Mouse (Mus musculus) hindbrain, embryonic 16.5 days (tissue): ENCODE measurements at regions not wholly inside any gene's neighbourhood (a gene's known extent, or its start where the extent isn't known, plus 50 kb on each side); places are given as distances from the start of the nearest gene placed in this dataset.

ENCODE experiments used
- ATAC-seq: fragments of 200-750 bp; cut with Nextera tagmentation; 2 replicates; pipeline ENCODE4 v1.8.0; 2017; ENCODE audit warnings: moderate TSS enrichment, moderate library complexity
- H3K27ac ChIP-seq: fragments of 300-500 bp; sonication (generic); 2 replicates; pipeline ENCODE4 v1.5.1; 2014; ENCODE audit warnings: low read depth, mild to moderate bottlenecking, control low read depth, low read length, moderate library complexity
- H3K27me3 ChIP-seq: fragments of 300-500 bp; sonication (generic); replicated peaks from 2 replicates; pipeline ENCODE4 v1.6.1; 2014; ENCODE audit warnings: low read length; ENCODE audit not compliant: control insufficient read depth, insufficient read depth
- H3K36me3 ChIP-seq: fragments of 300-500 bp; sonication (generic); 2 replicates; pipeline ENCODE4 v1.6.1; 2014; ENCODE audit warnings: mild to moderate bottlenecking, low read length, moderate library complexity, mixed read lengths; ENCODE audit not compliant: control insufficient read depth, insufficient read depth
- H3K4me1 ChIP-seq: fragments of 300-500 bp; sonication (generic); 2 replicates; pipeline ENCODE4 v1.6.1; 2014; ENCODE audit warnings: low read depth, low read length; ENCODE audit not compliant: control insufficient read depth, insufficient read depth
- H3K4me2 ChIP-seq: fragments of 300-500 bp; sonication (generic); 2 replicates; pipeline ENCODE4 v1.6.1; 2014; ENCODE audit warnings: mild to moderate bottlenecking, low read length, control low read depth, moderate library complexity
- H3K4me3 ChIP-seq: fragments of 300-500 bp; sonication (generic); 2 replicates; pipeline ENCODE4 v1.5.1; 2014; ENCODE audit warnings: mild to moderate bottlenecking, low read length, control low read depth, moderate library complexity
- H3K9ac ChIP-seq: fragments of 300-500 bp; sonication (generic); 2 replicates; pipeline ENCODE4 v1.6.1; 2014; ENCODE audit warnings: low read depth, mild to moderate bottlenecking, control low read depth, low read length, moderate library complexity
- H3K9me3 ChIP-seq: fragments of 300-500 bp; sonication (generic); 2 replicates; pipeline ENCODE4 v1.6.1; 2014; ENCODE audit warnings: mild to moderate bottlenecking, low read length, moderate library complexity; ENCODE audit not compliant: control insufficient read depth
- WGBS: fragments of 180-500 bp; shearing (Covaris S2); extraction: QIAGEN DNeasy Blood & Tissue Kit; methylation state at CpG from one replicate; pipeline ENCODE4 v1.1.7; 2014; 5-methylcytosine and 5-hydroxymethylcytosine counted together

GRCm38 (mm10) chr14:86247686-86248085 is 893.3 kb downstream of the Diaph3 start:
- ATAC-seq: no peak
- 94% methylated on average over 4 of the region's 4 CpGs for WGBS
- no peaks in the 10 kb centered on the region for H3K4me1 ChIP-seq
- no peaks in the 10 kb centered on the region for H3K27me3 ChIP-seq
- H3K27ac ChIP-seq: no peak overlapping the region
- no peaks in the 10 kb centered on the region for H3K36me3 ChIP-seq
- H3K9me3 ChIP-seq: no peaks in the 10 kb centered on the region
- no peak overlapping the region for H3K4me2 ChIP-seq
- no peak overlapping the region for H3K4me3 ChIP-seq
- H3K9ac ChIP-seq: no peak overlapping the region

GRCm38 (mm10) chr14:86246770-86247169 is 894.3 kb downstream of the Diaph3 start:
- no peak for ATAC-seq
- no peak overlapping the region for H3K4me2 ChIP-seq
- no peak overlapping the region for H3K4me3 ChIP-seq
- H3K9ac ChIP-seq: no peak overlapping the region
- no peak overlapping the region for H3K27ac ChIP-seq
- H3K27me3 ChIP-seq: no peaks in the 10 kb centered on the region
- H3K36me3 ChIP-seq: no peaks in the 10 kb centered on the region
- 86% methylated on average over 8 of the region's 8 CpGs for WGBS
- H3K9me3 ChIP-seq: no peaks in the 10 kb centered on the region
- H3K4me1 ChIP-seq: no peaks in the 10 kb centered on the region

DNA sequence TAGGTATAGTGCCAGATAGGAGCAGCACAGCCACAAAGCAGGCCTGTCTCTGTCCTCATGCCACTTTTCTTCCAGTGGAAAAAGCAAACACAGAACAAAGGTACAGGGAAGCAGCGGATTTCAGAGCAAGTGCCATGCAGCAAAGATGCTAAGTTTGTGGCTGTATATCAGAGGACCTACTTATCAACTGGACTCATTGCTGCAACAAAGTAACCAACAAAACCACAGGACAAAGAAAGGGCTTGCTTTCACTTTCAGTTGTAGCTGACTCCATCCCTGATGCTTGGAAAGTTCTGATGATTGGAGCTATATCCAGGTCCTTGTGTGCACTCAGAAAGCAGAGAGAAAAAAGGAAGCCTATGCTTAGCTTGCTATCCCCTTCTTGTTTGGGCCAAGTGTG is 897.4 kb downstream of the Diaph3 start:
- no peak overlapping the region for H3K4me2 ChIP-seq
- H3K27ac ChIP-seq: no peak overlapping the region
- no peak overlapping the region for H3K9ac ChIP-seq
- no peak overlapping the region for H3K4me3 ChIP-seq
- no peaks in the 10 kb centered on the region for H3K9me3 ChIP-seq
- no peak for ATAC-seq
- no peaks in the 10 kb centered on the region for H3K27me3 ChIP-seq
- H3K36me3 ChIP-seq: no peaks in the 10 kb centered on the region
- 91% methylated on average over 1 of the region's 1 CpGs for WGBS
- no peaks in the 10 kb centered on the region for H3K4me1 ChIP-seq

DNA sequence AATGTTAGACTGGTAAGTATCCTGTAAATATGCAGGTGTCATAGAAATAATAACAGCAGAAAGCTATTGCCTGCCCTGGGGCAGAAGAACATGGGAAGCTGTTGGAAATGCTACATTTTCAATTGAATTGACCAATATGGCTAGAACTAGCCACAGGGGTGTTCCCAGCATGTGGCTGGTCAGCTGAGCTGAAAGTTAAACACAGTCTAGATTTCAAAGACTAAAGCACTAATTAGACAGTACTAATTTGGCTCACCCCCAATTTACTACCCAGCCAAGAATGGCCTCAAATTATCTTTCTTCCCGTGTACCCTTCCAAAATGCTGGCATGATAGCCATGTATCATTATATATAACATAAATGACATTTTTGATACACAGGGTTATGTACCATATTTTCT is 898.2 kb downstream of the Diaph3 start:
- 42% methylated on average over 1 of the region's 1 CpGs for WGBS
- Histone ChIP-seq H3K4me1 (no peaks in the 10 kb centered on the region), H3K4me2 (no peak overlapping the region), H3K36me3 (no peaks in the 10 kb centered on the region), H3K4me3 (no peak overlapping the region), H3K27me3 (no peaks in the 10 kb centered on the region), H3K9ac (no peak overlapping the region), H3K27ac (no peak overlapping the region), H3K9me3 (no peaks in the 10 kb centered on the region)
- no peak for ATAC-seq

DNA sequence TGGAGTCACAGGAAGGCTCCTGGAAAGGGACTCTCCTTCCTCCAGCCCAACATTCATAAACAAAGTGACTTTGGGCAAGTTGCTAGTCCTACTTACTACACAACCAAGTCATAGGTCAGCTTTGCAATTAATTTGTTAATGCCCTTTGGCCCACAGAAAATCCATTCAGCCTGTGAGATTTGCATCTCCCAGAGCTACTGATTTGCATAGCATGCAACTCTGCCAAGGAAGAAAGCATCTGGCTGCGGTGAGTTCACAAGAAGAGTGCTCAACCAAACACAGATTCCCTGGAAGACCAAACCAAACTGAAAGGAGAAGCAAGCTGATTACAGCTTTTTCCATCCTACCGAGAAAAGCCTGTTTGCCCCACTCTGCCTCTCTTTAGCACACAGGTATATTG is 901.9 kb downstream of the Diaph3 start:
- no peak for ATAC-seq
- no peaks in the 10 kb centered on the region for H3K36me3 ChIP-seq
- no peak overlapping the region for H3K9ac ChIP-seq
- H3K4me1 ChIP-seq: no peaks in the 10 kb centered on the region
- no peak overlapping the region for H3K27ac ChIP-seq
- H3K4me2 ChIP-seq: no peak overlapping the region
- 19% methylated on average over 2 of the region's 2 CpGs for WGBS
- no peak overlapping the region for H3K4me3 ChIP-seq
- no peaks in the 10 kb centered on the region for H3K27me3 ChIP-seq
- no peaks in the 10 kb centered on the region for H3K9me3 ChIP-seq

GRCm38 (mm10) chr14:86233305-86233704 is 907.7 kb downstream of the Diaph3 start:
- Histone ChIP-seq H3K4me1 (no peaks in the 10 kb centered on the region), H3K4me3 (no peak overlapping the region), H3K9me3 (no peaks in the 10 kb centered on the region), H3K9ac (no peak overlapping the region), H3K36me3 (no peaks in the 10 kb centered on the region), H3K4me2 (no peak overlapping the region), H3K27ac (no peak overlapping the region), H3K27me3 (no peaks in the 10 kb centered on the region)
- no peak for ATAC-seq
- 100% methylated on average over 1 of the region's 1 CpGs for WGBS

- Histone ChIP-seq H3K9ac (no peak overlapping the region), H3K27me3 (no peaks in the 10 kb centered on the region), H3K4me1 (no peaks in the 10 kb centered on the region), H3K9me3 (no peaks in the 10 kb centered on the region), H3K36me3 (no peaks in the 10 kb centered on the region), H3K4me2 (no peak overlapping the region), H3K27ac (no peak overlapping the region), H3K4me3 (no peak overlapping the region)
- no peak for ATAC-seq
- WGBS: 68% methylated on average over 1 of the region's 1 CpGs
Measured at GRCm38 (mm10) chr14:86230609-86231008, 910.4 kb downstream of the Diaph3 start.

- Histone ChIP-seq H3K27ac (no peak overlapping the region), H3K4me2 (no peak overlapping the region), H3K4me3 (no peak overlapping the region), H3K36me3 (no peaks in the 10 kb centered on the region), H3K9ac (no peak overlapping the region), H3K9me3 (no peaks in the 10 kb centered on the region), H3K27me3 (no peaks in the 10 kb centered on the region), H3K4me1 (no peaks in the 10 kb centered on the region)
- ATAC-seq: no peak
- WGBS: 86% methylated on average over 2 of the region's 2 CpGs
Measured at GRCm38 (mm10) chr14:86229755-86230154, 911.3 kb downstream of the Diaph3 start.

DNA sequence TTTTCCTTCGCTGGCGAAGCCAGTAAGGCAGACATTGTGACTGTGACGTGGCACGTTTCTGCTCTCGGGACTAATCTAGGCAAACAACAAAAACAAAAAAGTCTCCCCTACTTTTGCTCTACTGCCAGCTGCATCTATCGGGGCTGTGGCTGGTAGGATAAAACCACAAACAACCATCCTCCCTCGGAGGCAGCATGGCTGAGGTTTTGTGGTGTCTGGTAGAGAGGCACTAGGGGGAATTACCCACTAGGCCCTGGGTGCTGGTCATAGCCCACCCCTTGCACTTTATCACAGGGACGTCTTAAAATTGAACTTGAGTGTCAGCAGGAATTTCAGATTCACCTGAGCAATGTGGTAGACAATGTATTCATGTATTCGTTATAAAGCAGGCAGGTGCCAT is 925.3 kb downstream of the Diaph3 start:
- no peaks in the 10 kb centered on the region for H3K9me3 ChIP-seq
- H3K4me3 ChIP-seq: no peak overlapping the region
- 89% methylated on average over 9 of the region's 9 CpGs for WGBS
- no peak overlapping the region for H3K27ac ChIP-seq
- H3K27me3 ChIP-seq: no peaks in the 10 kb centered on the region
- no peaks in the 10 kb centered on the region for H3K36me3 ChIP-seq
- H3K4me2 ChIP-seq: no peak overlapping the region
- ATAC-seq: no peak
- H3K9ac ChIP-seq: no peak overlapping the region
- no peaks in the 10 kb centered on the region for H3K4me1 ChIP-seq

- Histone ChIP-seq H3K9me3 (no peaks in the 10 kb centered on the region), H3K4me2 (no peak overlapping the region), H3K4me3 (no peak overlapping the region), H3K9ac (no peak overlapping the region), H3K4me1 (no peaks in the 10 kb centered on the region), H3K36me3 (no peaks in the 10 kb centered on the region), H3K27ac (no peak overlapping the region), H3K27me3 (no peaks in the 10 kb centered on the region)
- ATAC-seq: peak; percentile 42; the same call in 1 of the 2 replicates
- WGBS: 63% methylated on average over 3 of the region's 3 CpGs
Measured at GRCm38 (mm10) chr14:86211654-86212053, 929.4 kb downstream of the Diaph3 start.
